Mouse (Mus musculus) lung, postnatal 25 days (tissue): ENCODE measurements around the gene Lrmda.

Experiments used
- DNase-seq: peaks from one replicate; pipeline ENCODE4 v3.0.0; 2022; ENCODE audit warnings: low spot score

Gene Lrmda

DNA sequence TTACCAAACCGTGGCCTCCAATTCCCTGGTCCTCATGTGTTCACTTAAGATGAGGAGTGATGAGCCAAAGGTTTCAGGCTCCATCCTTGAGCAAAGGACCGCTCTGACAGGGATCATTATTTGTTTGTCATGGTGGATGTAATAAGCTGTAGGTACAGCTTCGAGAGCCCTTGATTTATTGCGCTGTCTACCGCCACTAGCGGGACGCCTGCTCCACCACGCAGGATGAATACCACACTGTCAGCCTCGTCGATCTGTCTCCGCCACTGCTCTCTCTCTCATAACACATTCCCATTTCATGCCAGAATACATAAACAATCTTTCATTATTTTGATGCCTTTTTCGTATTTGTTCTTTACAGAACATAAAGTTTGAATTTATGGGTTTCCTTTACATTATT, 235.9 kb downstream of the Lrmda start:
- no peak for DNase-seq

DNA sequence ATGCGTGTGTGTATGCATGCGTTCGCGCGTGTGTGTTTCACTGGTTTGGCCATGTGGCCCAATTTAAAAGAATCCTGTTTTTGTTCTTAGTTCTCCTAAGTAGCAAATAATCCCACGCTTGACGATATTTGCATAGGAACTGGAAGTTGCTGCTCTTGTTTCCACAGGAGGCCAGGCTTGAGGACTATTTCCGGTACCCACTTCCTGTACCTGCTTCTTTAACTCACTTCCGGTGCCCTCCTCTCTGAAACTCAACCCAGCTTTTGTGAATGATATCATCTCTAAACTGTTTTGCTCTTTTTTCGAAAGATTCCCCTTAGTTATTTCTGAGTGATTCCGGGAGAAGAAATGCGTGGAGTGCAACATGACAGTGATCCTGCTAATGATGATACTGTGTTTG, 236.8 kb downstream of the Lrmda start:
- DNase-seq: no peak

DNA sequence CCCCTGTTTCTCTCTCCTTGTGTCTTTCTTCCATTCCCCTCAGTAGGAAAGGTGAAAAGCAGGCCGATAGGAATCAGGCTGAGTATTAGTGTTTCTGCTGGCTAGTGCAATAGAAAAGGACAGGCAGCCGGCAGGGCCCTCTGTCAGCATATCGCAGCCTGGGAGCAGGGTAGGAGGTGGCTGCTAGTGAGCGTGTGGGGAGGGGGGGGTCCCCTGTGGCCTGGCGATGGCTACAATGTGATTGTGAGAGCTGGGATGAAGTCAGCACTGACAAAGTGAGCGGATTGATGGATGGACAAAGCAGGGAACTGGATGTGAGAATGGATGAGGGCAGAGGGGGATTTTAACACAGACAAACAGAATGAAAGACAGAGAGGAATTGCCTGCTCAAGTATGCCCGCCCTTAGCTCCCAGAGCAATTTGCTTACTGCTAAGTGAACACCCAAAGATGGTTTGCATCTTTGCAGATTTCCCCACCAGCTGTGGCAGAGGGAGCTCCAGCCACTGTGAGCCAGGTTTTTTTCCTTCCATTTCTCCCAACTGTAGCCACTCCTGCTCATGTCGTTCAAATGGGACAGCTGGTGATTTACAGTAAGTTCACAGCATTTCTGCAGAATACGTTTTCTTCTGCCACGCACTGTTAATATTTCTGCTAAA, 240.0 kb downstream of the Lrmda start:
- DNase-seq: no peak

GRCm38 (mm10) chr14:22260033-22260419, 240.5 kb downstream of the Lrmda start:
- DNase-seq: no peak

DNA sequence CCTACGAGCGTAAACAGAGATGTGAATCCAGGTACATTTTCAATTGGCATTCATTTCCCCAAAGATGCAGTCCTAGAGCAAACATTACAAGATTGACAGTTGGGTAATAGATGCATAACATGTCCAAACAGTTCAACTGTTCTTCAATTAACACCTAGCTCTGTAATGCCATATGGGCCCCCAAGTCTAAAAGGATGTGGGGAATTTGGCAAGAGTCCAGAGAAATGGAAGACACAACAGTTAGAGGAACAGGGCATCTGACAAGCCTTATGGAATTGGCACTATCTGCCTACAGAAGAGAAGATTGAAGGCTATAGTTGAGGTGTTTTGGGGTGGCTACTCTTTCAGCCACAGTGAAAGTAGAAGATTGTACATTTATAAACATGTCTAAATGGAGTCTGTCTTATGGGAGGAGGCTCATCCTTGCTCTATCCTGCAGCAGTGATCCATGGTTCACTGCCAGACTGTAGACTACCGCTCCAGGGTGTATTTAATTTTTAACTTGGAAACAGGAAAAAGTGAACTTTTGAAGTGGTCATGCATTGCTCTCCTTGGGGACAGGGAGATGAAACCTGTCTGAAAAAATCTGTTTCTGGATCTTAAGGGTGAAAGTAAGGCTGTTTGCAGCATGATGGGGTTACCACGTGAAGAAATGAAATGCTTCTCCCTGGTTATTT, 245.9 kb downstream of the Lrmda start:
- DNase-seq: no peak

DNA sequence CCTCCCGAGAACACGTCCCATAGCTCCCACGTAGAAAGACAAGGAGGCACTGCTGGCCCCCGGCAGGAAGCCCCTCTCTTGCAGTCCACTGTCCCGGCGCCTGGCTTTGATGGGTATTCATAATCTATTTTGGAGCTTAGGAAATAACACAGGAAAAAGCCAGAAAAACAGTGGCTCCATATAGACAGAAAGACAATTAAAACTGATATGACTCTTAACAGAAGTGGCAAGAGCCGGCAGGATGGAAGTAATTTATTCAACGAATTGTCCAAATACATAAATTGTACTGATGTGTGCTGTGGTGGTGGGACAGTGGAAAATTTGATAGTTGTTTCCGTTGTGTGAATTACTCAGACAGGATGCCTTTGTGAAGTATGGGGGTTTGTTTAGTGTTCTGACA, 250.3 kb downstream of the Lrmda start:
- peak; percentile 70 for DNase-seq

DNA sequence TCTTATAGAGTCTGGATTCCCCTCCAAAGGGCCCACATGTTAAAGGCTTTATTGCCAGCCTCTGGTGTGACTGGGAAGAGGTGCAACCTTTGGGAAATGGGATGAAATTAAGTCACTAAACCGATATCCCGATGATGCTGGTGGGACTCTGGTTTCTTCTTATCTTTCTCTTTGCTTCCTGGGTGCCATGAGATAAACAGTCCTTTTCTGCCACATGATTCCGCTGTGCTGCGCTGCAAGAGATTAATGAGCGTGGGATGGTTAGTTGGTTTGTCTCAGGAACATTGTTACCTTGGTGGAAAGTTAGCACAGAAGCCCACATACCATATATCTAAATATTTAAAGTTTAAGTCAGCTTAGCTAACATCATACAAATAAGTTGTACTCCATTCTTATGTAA, 258.5 kb downstream of the Lrmda start:
- DNase-seq: no peak

DNA sequence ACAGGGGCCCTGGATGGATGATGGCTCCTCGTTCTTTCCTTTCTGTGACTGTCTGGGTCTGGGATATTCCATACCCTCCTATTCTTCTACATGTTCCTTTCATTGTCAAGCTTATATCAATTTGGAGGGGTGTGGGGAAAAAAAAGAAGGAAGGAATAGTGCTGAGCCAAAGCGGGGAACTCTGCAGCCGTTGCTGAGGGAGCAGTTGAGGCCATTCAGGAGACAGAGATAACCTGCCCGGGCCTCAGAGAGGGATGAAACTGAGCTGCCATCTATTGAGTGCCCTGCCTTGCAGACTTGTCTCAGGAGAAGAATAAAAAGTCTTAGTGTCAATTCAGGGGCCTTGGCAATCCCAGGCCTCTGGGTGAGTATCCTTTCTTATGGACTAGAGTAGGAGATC, 260.1 kb downstream of the Lrmda start:
- no peak for DNase-seq

DNA sequence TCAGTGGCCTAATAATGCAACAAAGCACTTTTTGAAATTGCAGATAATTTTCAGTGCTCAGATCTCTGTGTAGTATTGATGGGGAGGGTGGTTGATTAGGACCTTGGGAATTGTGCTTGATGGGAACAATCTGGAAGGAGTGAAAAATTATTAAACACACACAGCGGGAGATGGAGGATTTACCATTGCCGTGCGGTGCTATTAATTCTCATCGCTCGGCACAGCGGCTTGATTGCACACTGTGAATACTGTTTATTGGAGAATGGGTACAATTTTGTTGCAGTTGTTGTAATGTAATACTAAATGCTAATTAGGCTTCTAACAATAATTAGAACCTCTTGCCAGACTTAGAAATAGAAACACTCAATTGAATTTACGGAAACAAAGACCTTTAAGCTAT, 262.1 kb downstream of the Lrmda start:
- DNase-seq: no peak

DNA sequence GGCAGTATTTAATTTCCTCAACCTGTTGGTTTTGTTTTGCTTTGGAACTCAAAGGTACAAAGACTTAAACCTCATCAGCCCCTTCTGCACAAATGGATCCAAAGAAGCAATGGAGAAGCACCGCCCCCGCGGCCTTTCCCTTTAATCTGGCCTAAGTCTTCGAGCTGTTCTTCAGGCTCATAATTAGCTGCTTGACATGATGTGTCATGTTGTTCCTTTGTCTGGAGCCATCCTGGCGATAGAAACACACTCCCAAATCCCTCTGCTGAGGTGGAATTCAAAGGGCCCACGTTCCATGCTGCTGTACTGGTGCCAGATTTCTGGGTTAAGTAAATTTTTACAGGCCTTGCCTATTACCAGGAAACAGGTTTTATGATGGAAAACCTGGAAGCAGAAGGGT, 263.3 kb downstream of the Lrmda start:
- no peak for DNase-seq

- no peak for DNase-seq
Observed at GRCm38 (mm10) chr14:22283722-22284121, 264.2 kb downstream of the Lrmda start.

- DNase-seq: no peak
Observed at GRCm38 (mm10) chr14:22284823-22285517, 265.5 kb downstream of the Lrmda start.

DNA sequence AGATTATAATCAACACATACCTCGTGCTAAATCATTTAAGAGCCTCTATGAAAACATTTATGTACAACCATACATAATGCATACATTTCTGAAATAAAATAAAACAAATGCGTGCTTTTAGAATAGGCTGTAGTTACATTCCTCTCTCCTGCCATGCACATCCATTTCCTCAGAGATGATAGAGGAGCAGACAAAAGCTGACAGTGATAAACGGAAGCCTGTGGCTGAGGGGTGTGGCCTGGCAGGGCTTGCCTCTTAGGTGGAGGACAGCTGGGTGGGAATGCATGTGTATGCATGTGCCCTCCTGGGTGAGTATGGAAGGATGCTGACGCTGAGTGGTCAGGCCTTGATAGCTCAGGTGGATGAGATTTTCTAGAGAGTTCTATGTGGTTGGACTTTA, 266.3 kb downstream of the Lrmda start:
- DNase-seq: no peak

GRCm38 (mm10) chr14:22288179-22288578, 268.7 kb downstream of the Lrmda start:
- peak; percentile 22 for DNase-seq

GRCm38 (mm10) chr14:22289380-22289922, 269.9 kb downstream of the Lrmda start:
- DNase-seq: no peak

- no peak for DNase-seq
Observed at GRCm38 (mm10) chr14:22294371-22294770, 274.9 kb downstream of the Lrmda start.

- DNase-seq: no peak
Observed at GRCm38 (mm10) chr14:22296655-22297239, 277.2 kb downstream of the Lrmda start.

DNA sequence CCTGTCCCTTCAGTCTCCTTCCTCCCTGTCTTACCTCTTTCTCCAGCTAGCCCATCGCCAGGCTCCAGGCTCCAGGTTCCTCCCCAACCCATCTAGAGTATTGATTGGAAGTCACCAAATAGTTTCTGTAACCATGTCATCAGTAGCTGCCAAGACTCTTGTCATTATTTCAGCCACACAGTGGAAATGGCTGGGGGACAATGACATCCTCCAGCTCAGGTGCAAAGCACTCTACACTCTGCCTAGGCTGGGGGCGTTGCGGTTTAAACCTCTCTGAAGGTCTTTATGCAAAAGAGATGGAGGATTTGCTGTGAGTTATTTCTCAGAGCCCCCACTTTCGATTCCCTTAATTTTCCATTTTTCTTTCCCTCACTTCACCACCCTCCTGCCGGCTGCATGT, 287.2 kb downstream of the Lrmda start:
- no peak for DNase-seq

DNA sequence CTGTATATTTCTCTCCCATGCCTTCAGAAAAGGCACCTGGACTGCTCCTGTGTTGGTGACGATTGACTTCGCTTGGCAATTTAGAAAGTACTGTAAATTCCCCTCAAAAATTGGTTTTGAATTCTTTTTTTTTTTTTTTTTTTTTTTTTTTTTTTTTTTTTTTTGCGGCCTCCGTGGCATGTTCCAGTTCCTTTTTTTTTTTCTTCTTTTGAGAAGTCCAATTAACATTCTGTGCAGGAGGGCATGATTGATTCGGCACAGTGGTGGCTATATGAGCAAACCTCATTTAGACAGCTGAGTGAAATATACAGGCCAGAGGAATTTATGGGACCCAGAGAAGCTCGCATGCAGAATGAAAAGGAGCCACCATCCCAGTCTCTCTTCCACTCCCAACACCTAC, 288.5 kb downstream of the Lrmda start:
- no peak for DNase-seq

- DNase-seq: no peak
Observed at GRCm38 (mm10) chr14:22323058-22323457, 303.5 kb downstream of the Lrmda start.

GRCm38 (mm10) chr14:22323530-22324292, 304.2 kb downstream of the Lrmda start:
- DNase-seq: no peak
